Mouse (Mus musculus) subcutaneous adipose tissue, adult 2 months (tissue): ENCODE data around the gene Prkcg. TPM values are rescaled to one million over a fixed set of nuclear protein-coding genes. Genes with fewer than 3 reads are reported as not detected.

Source experiments
- polyA plus RNA-seq: library from polyadenylated mRNA; depleted of rRNA; stranded (reverse); fragments of >200 nt; gene quantifications from 2 replicates; pipeline ENCODE4 v1.2.3, GENCODE M21; 2012; ENCODE audit warnings: low replicate concordance; rRNA removed

Prkcg gene
- 4.6 and 13.7 TPM in 2 replicates for polyA plus RNA-seq

DNA sequence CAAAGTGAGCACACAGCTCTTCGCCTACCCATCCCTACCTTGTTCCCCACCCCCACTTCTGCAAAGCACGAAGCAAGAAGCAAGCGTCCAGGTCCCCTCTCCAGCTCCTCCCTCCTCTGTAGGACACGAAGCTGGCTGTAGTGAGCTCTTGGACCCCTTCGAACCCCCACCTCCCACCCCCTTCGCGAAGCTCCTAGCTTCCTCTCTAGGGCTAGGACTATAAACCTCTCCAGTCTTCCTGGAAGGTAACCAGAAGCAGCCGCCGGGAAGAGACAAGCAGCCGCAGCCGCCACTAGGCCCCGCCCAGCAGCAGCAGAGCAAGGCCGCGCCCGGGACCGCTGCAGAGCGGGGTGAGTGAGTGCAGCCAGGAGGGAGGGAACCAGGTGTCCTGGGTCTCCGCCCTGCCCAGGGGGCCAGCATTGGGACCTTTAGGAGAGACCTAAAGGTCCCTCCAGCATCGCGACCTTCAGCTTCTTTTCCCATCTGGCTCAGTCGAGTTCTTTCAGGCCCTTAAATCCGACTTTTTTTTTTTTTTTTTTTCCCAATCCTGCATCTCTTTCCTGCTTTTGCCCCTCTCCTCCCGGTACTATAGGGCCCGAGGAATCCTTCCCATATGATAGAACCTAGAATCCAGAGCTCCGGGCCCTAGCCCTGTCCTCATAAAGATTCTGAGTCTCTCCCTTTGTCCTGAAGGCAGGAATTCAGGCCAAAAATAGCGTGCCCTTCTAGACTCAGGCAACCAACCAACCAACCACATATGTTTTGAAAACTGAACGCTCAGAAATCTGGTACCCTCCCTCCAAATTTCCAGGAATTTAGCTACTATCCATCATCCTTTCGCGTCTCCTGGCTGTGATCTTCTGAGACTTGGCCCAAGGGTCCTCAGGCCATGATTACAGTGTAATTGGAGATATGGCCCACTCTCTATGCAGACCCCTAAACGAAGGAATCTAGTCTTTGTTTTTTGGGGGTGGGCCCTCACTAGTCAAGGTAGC, at the start of gene Prkcg, which contains the start of gene Myadm:
TSS of gene Prkcg (plus strand) at position 204 of the 995 bp plus-strand sequence.
TSS of gene Myadm (plus strand) at position 105 of the 995 bp plus-strand sequence.

GRCm38 (mm10) chr7:3332619-3333521, 43.9 kb downstream of the Prkcg start, which contains the start of gene Cacng7:
Gene Cacng7 (plus strand): TSS chr7:3332955.

Other genes starting within 250 kb of the Prkcg start
- gene AU018091, start 120.0 kb upstream of the Prkcg start, polyA plus RNA-seq: not detected in 2 replicates
- 0.03 and 0.28 TPM in 2 replicates for gene Nlrp12, start 39.4 kb upstream of the Prkcg start, polyA plus RNA-seq
- 514 and 603 TPM in 2 replicates for gene Myadm, start 99 bp upstream of the Prkcg start, polyA plus RNA-seq
- gene Cacng7, start 43.8 kb downstream of the Prkcg start, polyA plus RNA-seq: 25.1 and 49.0 TPM in 2 replicates
- gene Cacng8, start 101.5 kb downstream of the Prkcg start, polyA plus RNA-seq: 0.31 TPM in 1 of 2 replicates, not detected in the other
- gene Cacng6, start 135.0 kb downstream of the Prkcg start, polyA plus RNA-seq: not detected in 2 replicates
- 0.15 and 0.20 TPM in 2 replicates for gene Tarm1, start 213.4 kb downstream of the Prkcg start, polyA plus RNA-seq